8 mouse cellular contexts compared by ENCODE assay signal in genomic region chrX:99819936-99820789, GRCm38 (mm10). TPM values are rescaled to one million over a fixed set of nuclear protein-coding genes. Genes with fewer than 3 reads are reported as not detected.
DNase-seq lines count a peak whose midpoint lies in the region; ATAC-seq lines count a peak whose summit lies in the region.

No protein-coding gene starts in this region.

- DNase-seq in ovary, postnatal 14 days (ENCODE audit: low spot score) = peak; percentile 3
- DNase-seq in ovary, postnatal 10 days (ENCODE audit: low spot score) = no peak
- peak; percentile 51 to 61 for DNase-seq in cerebellum, postnatal 36 days
- DNase-seq in layer of hippocampus, postnatal 36 days = peak; percentile 33 to 37
- peak; percentile 61 for DNase-seq in midbrain, embryonic 10.5 days (ENCODE audit: low spot score)
- peak; percentile 40 for DNase-seq in telencephalon, adult 2 months (ENCODE audit: low read depth, low spot score)
- no peak for DNase-seq in gastrocnemius, adult 8-10 months (ENCODE audit: low spot score in 2 of 2)

- peak overlapping the region; percentile 64 for H3K4me2 ChIP-seq in hindbrain, embryonic 13.5 days

- 19% methylated on average over 40 of the region's 105 CpGs for WGBS in hindbrain, embryonic 13.5 days
- WGBS in midbrain, embryonic 10.5 days = 33% methylated on average over 96 of the region's 105 CpGs

- H3K9ac ChIP-seq in hindbrain, embryonic 13.5 days = peak overlapping the region; percentile 76

- no peaks in the 10 kb centered on the region for H3K36me3 ChIP-seq in hindbrain, embryonic 13.5 days
- H3K36me3 ChIP-seq in midbrain, embryonic 10.5 days = no peaks in the 10 kb centered on the region

- peak overlapping the region; percentile 62 for H3K4me3 ChIP-seq in hindbrain, embryonic 13.5 days
- H3K4me3 ChIP-seq in midbrain, embryonic 10.5 days = peak overlapping the region; percentile 66

- ATAC-seq in hindbrain, embryonic 13.5 days (ENCODE audit: low FRiP score) = peak; percentile 87

- peak overlapping the region; percentile 78 for H3K27ac ChIP-seq in hindbrain, embryonic 13.5 days
- peak overlapping the region; percentile 82 for H3K27ac ChIP-seq in midbrain, embryonic 10.5 days (replicated peaks)

- H3K4me1 ChIP-seq in hindbrain, embryonic 13.5 days (replicated peaks) = peaks cover 13% of the 10 kb centered on the region; the same call in 1 of the 2 replicates
- peaks cover 24% of the 10 kb centered on the region for H3K4me1 ChIP-seq in midbrain, embryonic 10.5 days

- H3K9me3 ChIP-seq in hindbrain, embryonic 13.5 days = no peaks in the 10 kb centered on the region
- H3K9me3 ChIP-seq in midbrain, embryonic 10.5 days (replicated peaks) = 0 out of 2 replicates have a peak, but pooled peaks cover 18% of the 10 kb centered on the region

- H3K27me3 ChIP-seq in hindbrain, embryonic 13.5 days = peaks cover 20% of the 10 kb centered on the region; the same call in 1 of the 2 replicates
- H3K27me3 ChIP-seq in midbrain, embryonic 10.5 days (ENCODE audit: low read depth, poor library complexity, severe bottlenecking) = peaks cover 90% of the 10 kb centered on the region

RNA-seq across cellular contexts. Expression of gene Tmem28, which starts 0.7 kb away (rescaled TPM):
- 1.3 and 1.5 TPM in 2 replicates for polyA plus RNA-seq in hindbrain, embryonic 13.5 days (2015; fragmentation: Nextera tagmentation; extraction: Ambion mirVana)
- 10 to 100 TPM; 31.9 to 32.6 TPM for total RNA-seq in layer of hippocampus, postnatal 36 days (2021)
- 0.56 and 1.1 TPM in 2 replicates for polyA plus RNA-seq in midbrain, embryonic 10.5 days (2016; fragmentation: Nextera tagmentation; extraction: Ambion mirVana)
- under 1 TPM in 3 of 4 experiments, not detected in 1; 0.05 to 0.19 (median 0.07) TPM for total RNA-seq in gastrocnemius, adult 8-10 months (2022)

Comparison
In these comparisons a context has a peak if more than half of its experiments do, and no peak if none do; other contexts are left out.
1. DNase-seq: peak in ovary, postnatal 14 days (single experiment), cerebellum, postnatal 36 days (2 of 2), layer of hippocampus, postnatal 36 days (2 of 2), midbrain, embryonic 10.5 days (single experiment) and telencephalon, adult 2 months (single experiment); none in ovary, postnatal 10 days (single experiment) and gastrocnemius, adult 8-10 months (0 of 2).
2. RNA of gene Tmem28, which starts 0.7 kb away (total RNA-seq): 31.9 to 32.6 TPM in layer of hippocampus, postnatal 36 days; 0.05 to 0.19 TPM in gastrocnemius, adult 8-10 months; every median in the first group is over 10 times any median in the second.